Mouse (Mus musculus) lung, postnatal 4 days (tissue): ENCODE data around the gene Pth1r.

Experiments used
- DNase-seq, 2 experiments: peaks; one replicate each; pipeline ENCODE4 v3.0.0; 2021

Pth1r gene

GRCm38 (mm10) chr9:110746961-110747360 lies at the start of gene Pth1r:
Gene Pth1r, minus strand, starts transcription at chr9:110747145.
- DNase-seq = no peak

DNA sequence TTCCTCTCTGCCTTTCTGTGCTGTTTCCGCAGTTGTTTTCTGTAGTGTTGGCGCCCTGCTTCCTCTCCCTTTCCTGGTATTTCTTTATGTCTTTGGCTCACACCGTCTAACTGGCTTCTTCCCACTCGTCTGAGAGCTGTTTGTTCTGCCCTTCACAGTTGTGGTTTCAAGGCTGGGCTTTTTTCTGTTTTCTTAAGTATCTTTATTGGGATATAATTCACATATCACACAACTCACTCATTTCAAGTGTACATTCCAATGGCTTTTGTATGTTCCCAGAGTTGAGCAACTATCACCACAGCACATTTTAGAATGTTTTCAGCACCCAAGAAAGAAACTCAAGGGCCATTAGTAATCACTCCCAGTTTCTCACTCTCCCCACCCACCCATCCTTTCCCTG lies 43.5 kb upstream of the Pth1r start:
- DNase-seq = peak in 1 of 2 experiments; percentile 38

GRCm38 (mm10) chr9:110788169-110788568 lies 41.2 kb upstream of the Pth1r start:
- DNase-seq = no peak

GRCm38 (mm10) chr9:110783611-110784010 lies 36.7 kb upstream of the Pth1r start:
- no peak for DNase-seq

- peak; percentile 88 to 95 for DNase-seq
Measured at GRCm38 (mm10) chr9:110781731-110782130, 34.8 kb upstream of the Pth1r start.

DNA sequence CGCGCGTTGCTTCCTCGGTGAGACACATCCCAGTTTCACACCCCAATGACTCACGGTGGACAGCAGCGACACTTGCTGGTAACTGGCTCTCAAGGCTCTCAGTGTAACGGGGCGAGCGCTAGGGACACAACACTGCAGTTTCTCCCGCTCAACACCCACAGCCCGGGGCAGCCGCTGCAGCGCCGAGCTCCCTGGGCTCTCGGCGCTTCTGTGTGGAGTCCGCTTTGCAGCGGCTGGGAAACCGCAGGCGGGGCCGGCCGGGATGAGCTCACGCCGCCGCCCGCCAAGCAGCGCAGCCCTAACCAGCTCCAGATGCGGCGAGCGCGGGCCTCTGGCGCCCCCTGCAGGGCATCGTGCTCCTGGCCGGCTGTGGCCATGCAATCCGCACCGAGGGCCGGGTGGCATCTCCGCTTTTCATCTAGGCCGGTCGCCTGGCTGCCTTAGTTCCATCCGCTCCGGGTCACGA lies 34.3 kb upstream of the Pth1r start:
- peak; percentile 95 to 96 for DNase-seq

DNA sequence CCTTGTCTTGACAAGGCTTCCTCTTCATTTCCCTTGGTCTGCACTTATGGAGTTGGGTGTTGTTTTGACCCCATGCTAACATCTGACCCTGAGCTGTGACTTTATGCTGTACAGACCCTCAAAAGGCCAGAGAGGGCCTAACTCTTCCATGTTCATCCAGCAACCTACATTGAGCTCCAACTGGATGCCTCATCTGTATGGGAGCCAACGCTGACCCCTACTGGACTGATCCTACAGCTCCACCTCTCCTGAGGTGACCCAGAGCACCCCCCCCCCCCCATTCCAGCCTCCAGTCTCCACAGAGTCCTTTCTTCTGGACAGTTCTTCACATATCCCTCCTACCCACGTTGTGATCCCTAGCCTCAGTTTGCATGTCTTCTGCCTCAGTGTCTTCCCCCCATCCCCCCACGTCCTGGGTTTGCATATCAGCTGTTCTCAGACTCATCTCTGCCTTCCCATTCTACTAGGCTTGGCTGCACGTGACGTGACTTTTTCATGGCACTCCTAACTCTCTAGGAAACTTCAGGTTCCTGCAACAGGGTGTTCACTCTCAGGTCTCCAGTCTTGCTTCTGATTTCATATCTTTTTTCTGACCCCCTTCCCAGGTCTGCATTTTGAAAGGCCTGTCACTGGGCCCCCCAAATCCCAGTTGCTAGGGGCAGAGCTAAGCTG lies 32.4 kb upstream of the Pth1r start:
- no peak for DNase-seq

DNA sequence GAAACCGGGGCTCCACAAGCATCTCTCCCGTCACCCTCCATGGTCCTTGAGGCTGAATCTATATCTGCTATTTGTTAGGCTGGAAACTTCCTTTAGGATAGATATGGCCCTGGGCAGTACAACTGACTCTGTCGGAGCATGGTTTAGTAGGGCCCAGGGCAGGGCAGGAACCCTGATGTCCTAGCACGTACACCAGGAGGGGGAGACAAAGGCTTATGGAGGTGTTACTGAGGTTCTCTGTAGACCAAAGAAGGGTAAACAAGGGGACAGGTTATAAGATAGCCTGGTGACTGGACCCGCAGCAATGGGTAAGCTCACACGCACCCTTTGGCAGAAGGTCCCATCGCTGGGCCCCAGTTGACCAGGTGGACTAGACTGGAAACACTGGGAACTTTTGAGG lies 31.6 kb upstream of the Pth1r start:
- no peak for DNase-seq

- no peak for DNase-seq
Measured at GRCm38 (mm10) chr9:110778100-110778499, 31.2 kb upstream of the Pth1r start.

- peak in 1 of 2 experiments; percentile 44 for DNase-seq
Measured at GRCm38 (mm10) chr9:110775269-110776022, 28.5 kb upstream of the Pth1r start.

- DNase-seq = peak; percentile 57 to 66
Measured at GRCm38 (mm10) chr9:110774403-110775268, 27.7 kb upstream of the Pth1r start.

- no peak for DNase-seq
Measured at GRCm38 (mm10) chr9:110772336-110772735, 25.4 kb upstream of the Pth1r start.

DNA sequence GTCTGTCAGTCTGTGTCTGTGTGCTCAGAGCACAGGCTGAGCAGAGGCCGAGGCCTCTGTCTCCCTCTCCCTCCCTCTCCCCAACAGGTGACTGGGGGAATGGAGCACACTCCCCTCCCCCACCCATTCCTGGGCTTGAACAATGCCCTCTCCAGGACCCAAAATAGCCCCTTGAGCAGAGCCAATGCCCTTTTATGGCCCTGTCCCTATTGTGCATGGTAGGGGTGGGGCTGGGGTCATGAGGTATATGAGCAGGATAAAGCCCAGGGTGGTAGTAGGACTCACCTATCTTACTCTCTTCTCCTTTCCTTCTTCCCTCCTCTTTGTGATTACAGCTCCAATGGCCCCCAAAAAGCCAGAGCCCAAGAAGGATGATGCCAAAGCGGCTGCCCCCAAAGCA lies 16.5 kb upstream of the Pth1r start:
- no peak for DNase-seq

DNA sequence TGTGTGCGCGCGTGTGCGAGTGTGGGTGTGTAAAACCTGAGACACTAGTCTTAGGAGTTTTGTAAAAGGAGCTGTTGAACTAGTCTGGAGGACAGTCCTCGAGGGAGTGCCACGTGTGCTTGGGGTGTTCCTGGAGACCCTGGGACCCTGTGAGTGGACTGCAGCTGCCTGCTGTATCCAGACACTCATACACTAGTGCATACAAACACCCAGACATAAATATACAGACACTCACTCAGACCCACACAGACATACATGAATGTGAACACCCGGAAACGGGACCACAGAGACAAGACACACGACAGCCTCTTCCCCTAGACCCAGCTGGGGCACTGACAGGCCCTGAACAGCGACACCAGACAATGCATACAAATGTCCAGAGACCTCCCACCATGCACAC lies 15.8 kb upstream of the Pth1r start:
- DNase-seq = peak; percentile 46 to 70

GRCm38 (mm10) chr9:110760886-110761285 lies 13.9 kb upstream of the Pth1r start:
- DNase-seq = no peak

GRCm38 (mm10) chr9:110759265-110759664 lies 12.3 kb upstream of the Pth1r start:
- DNase-seq = peak; percentile 54 to 68

DNA sequence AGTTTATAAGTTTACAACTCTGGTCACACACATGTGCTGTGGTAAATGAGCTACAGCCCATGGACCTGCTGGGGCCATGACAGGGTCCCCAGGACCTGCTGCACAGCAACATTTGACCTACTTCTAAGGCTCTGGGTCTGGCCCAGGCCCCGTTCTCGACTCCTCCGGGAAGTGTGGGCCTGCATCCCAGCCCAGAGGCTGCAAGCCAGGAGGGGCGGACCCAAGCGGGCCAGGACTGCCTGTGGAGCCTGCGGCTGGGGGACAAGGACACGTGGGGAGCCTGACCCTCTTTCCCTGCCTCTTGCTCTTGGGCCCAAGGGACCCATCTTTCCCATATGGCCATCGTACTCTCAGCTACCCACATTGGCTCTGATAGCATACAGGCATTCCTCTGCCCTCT lies 11.7 kb upstream of the Pth1r start:
- DNase-seq = peak; percentile 67 to 84

- DNase-seq = no peak
Measured at GRCm38 (mm10) chr9:110757816-110758215, 10.9 kb upstream of the Pth1r start.

GRCm38 (mm10) chr9:110753773-110754172 lies 6.8 kb upstream of the Pth1r start:
- DNase-seq = no peak

GRCm38 (mm10) chr9:110752917-110753435 lies 6.0 kb upstream of the Pth1r start:
- no peak for DNase-seq

GRCm38 (mm10) chr9:110751412-110751811 lies 4.5 kb upstream of the Pth1r start:
- no peak for DNase-seq

DNA sequence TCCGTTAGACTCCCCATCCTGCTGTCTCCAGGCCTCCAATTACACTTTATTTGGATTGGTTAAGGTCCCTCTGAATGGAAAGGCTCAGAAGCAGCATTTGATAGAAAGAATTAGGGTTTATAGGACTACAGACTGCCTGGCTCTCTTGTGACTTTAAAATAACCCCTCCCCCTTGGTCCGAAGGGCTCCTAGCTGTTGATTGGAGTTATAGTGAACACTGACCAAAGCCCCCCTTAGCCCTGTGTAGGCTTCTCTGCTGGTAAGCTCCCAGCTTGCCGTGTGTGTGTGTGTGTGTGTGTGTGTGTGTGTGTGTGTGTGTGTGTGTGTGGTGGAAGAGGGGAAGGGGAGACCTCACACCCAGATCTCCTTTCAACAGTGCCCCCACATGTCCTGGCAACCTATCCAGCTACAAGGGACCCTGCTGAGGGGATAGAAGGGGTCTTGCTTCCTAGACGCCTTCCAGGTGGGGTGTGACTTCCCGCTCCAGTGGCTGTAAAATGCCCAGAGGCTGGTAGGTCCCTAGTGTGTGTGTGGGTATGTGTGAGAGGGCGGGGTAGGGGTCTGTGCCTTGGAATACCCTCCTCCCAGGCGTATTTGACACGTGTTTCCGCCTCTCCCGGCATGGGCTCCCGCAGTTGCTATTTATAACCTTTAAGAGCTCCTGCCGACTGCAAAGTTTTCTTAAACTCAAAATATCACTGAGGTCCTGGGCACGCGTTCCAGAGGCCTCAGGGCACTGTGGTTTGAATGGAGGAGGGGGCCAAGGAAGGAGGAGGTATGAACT lies 3.7 kb upstream of the Pth1r start:
- DNase-seq = no peak
